Mouse (Mus musculus): Measurements from ENCODE around the gene Srrt.
A peak's percentile ranks its signal among the peaks of the same experiment; 100 is the strongest.

Gene Srrt

GRCm38 (mm10) chr5:137307071-137307912 lies at the start of gene Srrt:
Gene Srrt (minus strand): TSS chr5:137307674.
- peak; percentile 90 for DNase-seq

GRCm38 (mm10) chr5:137354091-137354490 lies 46.6 kb upstream of the Srrt start:
- DNase-seq = no peak

DNA sequence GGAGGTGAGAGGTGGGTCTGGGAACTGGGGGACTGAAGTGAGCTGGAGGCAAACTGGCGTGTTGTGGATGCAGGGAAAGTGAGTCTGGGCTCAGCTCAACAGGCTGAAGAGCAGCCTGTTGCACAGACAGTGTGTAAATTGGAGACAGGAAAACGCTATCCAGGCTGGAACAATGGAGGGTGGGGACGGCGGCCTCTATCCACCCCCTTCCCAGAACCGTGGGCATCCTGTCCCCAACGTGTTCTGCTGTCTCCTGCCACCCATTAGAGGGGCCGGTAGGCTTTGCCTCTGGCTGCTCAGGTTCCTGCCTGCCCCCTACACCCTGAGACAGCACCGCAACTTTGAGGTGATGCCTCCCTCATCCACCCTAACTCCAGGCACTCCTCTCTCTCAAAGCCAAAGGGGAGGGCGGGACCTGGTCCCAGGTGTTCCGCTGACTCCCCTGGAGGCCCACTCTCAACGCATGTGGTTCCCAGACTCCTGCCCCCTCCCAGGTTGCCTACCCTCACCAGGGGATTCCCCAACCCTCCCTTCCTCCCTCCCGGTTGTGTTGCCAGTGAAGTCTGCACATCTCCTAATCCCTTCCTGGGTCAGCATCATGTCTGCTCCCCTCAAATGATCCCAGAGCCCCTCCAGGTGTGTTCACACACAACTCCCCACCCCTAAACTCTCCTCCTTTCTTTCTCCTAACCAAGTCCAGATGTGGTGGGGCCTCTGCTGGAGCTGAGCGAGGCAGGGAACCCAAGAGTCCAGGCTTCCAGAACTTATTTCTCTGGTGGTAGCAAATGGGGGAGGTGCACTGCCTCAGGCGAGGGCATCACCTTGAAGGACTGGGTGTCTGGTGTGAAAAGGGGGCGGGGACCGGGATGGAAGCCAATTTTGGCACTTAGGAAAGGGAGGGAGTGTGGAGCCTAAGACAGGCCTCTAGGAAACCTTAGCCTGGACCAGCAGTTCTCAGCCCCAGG lies 44.8 kb upstream of the Srrt start:
- no peak for DNase-seq

- DNase-seq = no peak
These were observed 43.9 kb upstream of the Srrt start for GRCm38 (mm10) chr5:137351394-137351793.

DNA sequence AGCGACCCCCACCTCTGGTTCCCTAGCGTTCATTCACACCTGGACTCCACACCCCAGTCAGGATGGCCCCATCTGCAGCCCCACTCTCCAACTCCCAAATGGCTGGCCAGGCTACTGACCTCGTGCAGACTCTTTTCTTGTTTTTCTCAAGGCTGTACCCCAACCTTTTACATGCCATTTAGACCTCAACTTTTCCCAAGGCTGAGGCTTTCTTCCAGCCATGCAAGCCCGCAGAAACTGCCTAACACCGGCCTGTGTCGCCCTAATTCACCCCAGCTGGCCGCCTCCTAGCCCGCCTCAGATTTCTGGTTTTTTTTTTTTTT lies 43.5 kb upstream of the Srrt start:
- DNase-seq = no peak

DNA sequence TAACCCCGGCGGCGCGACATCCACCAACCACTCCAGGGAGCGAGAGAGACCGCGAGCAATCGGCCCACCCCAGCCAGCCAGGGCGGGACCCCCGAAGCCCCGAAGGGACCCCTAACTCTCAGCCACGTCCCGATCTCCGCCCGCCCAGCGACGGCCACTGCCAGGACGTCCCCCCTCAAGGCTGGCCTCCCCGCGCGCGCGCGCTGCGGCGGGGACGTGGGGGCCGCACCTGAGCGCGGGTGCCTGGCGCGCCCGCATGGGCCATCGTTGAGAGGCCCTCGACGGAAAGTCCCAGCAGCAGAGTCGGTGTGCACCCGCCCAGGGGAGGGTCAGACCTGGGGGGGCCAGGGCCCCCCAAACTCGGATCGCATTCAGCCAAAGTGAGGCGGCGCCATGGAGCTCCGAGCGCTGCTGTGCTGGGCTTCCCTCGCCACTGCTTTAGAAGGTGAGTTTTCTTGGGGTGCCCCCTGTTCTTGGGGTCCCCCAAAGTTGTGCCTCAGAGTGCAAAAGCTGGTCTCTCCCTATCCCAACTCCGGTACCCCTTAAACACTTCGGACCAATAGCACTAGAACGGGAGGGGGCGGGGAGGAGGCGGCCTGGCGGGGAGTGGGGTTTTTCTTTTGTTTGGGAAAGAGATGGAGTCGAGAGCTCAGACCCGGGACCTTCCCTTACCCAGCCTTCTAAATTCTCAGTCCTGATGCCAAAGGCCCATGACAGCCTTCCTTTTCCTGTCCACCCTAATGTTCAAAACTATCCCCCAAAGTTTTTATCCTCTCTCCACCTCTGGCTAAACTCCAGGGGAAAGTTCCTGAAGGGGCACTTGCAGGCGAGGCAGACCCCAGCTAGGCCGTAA lies 43.0 kb upstream of the Srrt start:
- DNase-seq = no peak

- peak; percentile 55 for DNase-seq
These were observed 42.1 kb upstream of the Srrt start, which contains the start of gene Ephb4 for GRCm38 (mm10) chr5:137349384-137350204. Gene Ephb4 (plus strand): TSS chr5:137350109.

DNA sequence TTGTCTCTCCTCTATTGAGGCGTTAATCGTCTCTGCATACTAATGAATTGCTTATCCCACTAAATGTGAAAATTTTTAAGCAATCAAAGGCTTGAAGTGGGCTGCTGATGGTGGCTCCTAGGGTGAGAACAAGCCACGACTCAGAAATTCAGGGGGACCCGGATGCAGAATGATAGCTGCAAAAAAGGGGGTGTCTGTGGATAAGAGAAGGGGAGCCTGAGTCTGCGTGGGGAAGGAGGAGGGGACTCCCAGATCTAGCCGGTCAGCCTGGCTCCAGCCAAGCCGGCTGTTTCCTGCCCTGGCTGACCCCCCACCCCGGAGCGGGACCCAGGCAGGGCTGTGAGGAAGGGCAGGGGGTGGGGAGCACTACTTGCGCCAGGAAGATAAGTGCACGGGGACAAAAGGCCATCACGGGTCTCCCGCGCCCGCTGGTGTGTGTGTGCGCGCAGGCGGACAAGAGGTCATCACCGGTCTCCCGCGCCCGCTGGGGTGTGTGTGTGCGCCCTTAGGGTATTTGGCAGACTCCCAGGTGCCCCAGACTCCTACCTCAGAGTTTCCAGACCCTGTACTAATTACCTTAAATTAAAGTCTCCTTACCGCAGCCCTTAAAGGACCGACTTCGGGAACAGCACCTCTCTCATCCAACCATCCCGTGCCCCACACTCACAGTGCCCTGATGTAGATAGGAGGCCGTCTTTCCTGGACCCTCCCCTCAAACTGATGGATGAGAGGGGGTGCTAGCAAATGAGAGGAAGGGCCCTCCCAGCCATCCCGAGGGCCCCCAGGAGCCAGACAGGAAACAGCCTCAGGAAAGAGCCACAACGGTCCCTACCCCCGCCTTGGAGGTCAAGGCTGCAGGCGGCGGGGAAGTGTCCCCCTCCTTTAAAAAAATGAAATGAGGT lies 41.3 kb upstream of the Srrt start:
- DNase-seq = no peak

DNA sequence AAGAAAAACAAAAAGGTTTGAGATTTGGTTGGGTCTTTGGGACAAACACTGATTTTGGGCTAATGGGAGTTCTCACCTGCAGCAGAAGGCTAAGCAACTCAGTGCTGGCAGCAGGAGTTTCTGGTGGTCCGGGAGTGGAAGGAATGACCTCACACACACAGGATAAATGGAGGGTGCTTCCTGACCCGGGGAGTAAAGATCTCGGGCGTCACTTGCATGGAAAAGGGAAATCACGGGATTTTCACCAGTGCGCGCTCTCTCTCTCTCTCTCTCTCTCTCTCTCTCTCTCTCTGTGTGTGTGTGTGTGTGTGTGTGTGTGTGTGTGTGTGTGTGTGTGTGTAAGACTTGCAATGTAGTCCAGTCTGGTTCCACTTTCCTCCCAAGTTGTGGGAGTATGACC lies 40.4 kb upstream of the Srrt start:
- DNase-seq = no peak

DNA sequence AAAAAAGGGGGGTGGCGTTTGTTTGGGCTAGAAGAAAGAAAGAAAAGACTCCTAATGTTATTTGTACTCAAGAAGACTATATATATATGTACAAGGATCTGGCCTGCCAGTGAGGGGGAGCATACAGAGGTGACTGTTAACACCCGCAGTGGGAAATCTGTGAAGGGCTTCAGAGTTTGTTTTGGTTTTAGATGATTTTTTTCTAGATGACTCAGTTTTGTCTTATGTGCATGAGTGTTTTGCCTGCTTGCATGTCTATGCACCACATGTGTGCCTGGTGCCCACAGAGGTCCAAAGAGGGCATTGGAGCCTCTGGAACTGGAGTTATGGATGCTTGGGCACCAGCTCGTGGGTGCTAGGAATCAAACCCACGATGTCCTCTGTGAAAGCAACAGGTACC lies 39.5 kb upstream of the Srrt start:
- no peak for DNase-seq

GRCm38 (mm10) chr5:137346388-137346787 lies 38.9 kb upstream of the Srrt start:
- DNase-seq = no peak

GRCm38 (mm10) chr5:137345821-137346220 lies 38.3 kb upstream of the Srrt start:
- no peak for DNase-seq

GRCm38 (mm10) chr5:137343869-137344268 lies 36.4 kb upstream of the Srrt start:
- DNase-seq = no peak

- DNase-seq = no peak
These were observed 35.9 kb upstream of the Srrt start for GRCm38 (mm10) chr5:137343412-137343811.

DNA sequence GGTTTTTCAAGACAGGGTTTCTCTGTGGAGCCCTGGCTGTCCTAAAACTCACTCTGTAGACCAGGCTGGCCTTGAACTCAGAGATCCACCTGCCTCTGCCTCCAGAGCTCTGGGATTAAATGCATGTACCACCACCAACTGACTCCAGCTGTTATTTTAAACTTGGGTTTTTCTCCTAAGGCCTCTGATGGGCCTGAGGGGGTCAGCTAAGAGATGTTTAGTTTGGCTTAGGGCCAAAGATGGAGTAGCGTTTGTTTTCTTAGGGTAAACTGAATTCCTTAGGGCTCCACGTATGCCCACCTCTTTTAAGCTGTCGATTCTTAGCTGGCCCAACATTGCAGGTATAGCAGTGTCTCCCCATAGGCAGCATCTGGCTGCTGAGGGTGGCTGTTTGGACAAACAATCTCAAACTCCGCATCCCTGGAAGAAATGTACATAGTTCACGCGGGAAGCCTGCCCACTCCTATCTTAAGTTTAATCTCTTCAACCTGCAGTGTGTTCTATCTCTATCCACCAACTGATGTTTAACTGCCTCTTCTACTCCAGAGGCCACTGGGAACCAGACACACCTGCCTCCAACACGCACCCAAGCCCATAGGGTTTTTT lies 35.0 kb upstream of the Srrt start:
- DNase-seq = no peak

DNA sequence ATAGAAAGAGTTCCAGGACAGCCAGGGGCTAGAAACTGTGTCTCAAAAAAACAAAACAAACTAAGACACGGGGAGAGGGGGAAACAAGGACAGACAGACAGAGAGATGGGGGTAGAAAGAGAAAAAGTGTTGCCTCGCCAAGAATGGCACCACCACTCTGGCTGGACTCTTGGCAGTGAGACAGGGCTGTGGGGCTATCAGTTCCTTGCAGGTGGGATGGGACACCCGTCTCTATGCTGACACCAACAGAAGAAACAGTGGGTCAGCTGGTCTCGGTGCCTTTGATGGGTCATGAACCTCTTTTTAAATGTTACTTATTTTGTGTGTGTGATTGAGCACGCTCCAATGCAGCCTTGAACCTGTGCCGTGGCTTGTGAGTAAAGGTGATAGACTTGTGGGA lies 32.7 kb upstream of the Srrt start:
- no peak for DNase-seq

DNA sequence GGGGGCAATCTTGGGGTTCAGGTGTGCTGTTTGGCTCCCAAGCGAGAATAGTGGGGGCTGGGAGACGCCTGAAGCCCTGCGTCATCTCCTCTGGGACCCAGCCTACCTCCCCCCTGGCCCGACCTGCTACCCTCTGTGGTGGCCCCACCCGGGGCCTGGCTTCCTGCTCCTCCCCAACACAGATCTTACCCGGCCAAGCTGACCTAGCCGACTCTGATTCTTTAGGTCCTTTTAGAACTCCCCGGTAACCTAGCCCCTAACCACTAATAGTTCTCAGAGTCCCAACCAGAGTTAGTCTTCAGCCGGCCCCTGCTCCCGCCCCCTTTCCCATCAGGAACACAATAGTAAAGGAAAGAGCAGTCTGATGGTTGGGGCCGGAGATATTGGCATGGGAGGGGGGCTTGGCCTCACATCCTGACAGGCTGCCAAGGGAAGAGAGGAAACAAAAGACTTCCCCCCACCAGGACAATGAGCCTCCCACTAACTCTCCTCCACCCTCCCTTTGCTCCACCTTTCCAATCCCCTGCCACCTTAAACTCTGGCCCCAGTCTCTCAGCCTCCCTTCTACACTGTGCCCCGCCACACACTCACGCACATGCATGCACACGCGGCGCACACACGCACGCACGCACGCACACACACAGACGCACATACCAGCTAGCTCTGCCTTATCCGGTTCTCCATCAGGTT lies 32.0 kb upstream of the Srrt start:
- DNase-seq = peak; percentile 30

- no peak for DNase-seq
These were observed 31.3 kb upstream of the Srrt start for GRCm38 (mm10) chr5:137338663-137339289.

DNA sequence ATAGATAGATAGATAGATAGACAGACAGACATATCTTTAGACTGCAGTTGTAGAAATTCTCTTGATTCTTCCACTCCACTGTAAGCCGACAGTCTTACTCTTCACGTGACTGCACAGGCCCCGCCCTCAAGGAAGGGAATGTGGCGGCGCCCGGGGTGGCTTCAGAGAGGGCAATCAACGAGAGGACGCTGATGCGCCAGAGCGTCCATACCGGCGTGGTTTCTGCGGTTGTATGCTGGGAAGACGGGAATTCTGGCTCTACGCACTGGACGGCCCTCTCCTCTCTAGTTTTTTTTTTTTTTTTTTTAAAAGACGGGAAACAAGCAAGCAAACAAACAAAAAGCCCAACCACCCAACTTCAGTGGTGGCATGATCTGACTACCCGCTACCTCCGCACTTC lies 30.8 kb upstream of the Srrt start:
- peak; percentile 89 for DNase-seq

Measured in right cerebral cortex, postnatal 14 days (tissue).